Mouse (Mus musculus): ENCODE data around the gene Gm10226.
"Not testable (repeated sequence)": the region's sequence is repeated elsewhere in the genome, so short reads cannot be mapped to it uniquely, and the experiment has no call there.

The Gm10226 gene

GRCm38 (mm10) chr17:21691560-21691959 is at the start of gene Gm10226:
Gene Gm10226, plus strand, starts transcription at chr17:21691860.
- DNase-seq (ENCODE audit: extremely low spot score, low spot score) = no peak

- no peak for DNase-seq (ENCODE audit: extremely low spot score, low spot score)
Measured at GRCm38 (mm10) chr17:21648791-21649190, 42.9 kb upstream of the Gm10226 start.

GRCm38 (mm10) chr17:21649936-21650335 is 41.7 kb upstream of the Gm10226 start:
- no peak for DNase-seq (ENCODE audit: extremely low spot score, low spot score)

- peak; percentile 76 for DNase-seq (ENCODE audit: extremely low spot score, low spot score)
Measured at GRCm38 (mm10) chr17:21650364-21650907, 41.2 kb upstream of the Gm10226 start, which contains the start of gene Zfp983. Gene Zfp983, plus strand, starts transcription at chr17:21650624.

GRCm38 (mm10) chr17:21678826-21679225 is 12.8 kb upstream of the Gm10226 start:
- DNase-seq (ENCODE audit: extremely low spot score, low spot score) = not testable (repeated sequence)

GRCm38 (mm10) chr17:21679273-21680018 is 12.2 kb upstream of the Gm10226 start:
- DNase-seq (ENCODE audit: extremely low spot score, low spot score) = peak; percentile 75

GRCm38 (mm10) chr17:21680019-21680376 is 11.7 kb upstream of the Gm10226 start:
- DNase-seq (ENCODE audit: extremely low spot score, low spot score) = peak; percentile 59

GRCm38 (mm10) chr17:21693342-21693741 is 1.7 kb downstream of the Gm10226 start:
- no peak for DNase-seq (ENCODE audit: extremely low spot score, low spot score)

- DNase-seq (ENCODE audit: extremely low spot score, low spot score) = no peak
Measured at GRCm38 (mm10) chr17:21696073-21696472, 4.4 kb downstream of the Gm10226 start.

GRCm38 (mm10) chr17:21702281-21703240 is 10.9 kb downstream of the Gm10226 start:
- no peak for DNase-seq (ENCODE audit: extremely low spot score, low spot score)

GRCm38 (mm10) chr17:21703414-21703813 is 11.8 kb downstream of the Gm10226 start:
- DNase-seq (ENCODE audit: extremely low spot score, low spot score) = no peak

GRCm38 (mm10) chr17:21707343-21707996 is 15.8 kb downstream of the Gm10226 start, which contains the start of gene Zfp760:
Gene Zfp760, plus strand, starts transcription at chr17:21707741.
- DNase-seq (ENCODE audit: extremely low spot score, low spot score) = peak; percentile 81

GRCm38 (mm10) chr17:21708401-21708800 is 16.7 kb downstream of the Gm10226 start:
- no peak for DNase-seq (ENCODE audit: extremely low spot score, low spot score)

- not testable (repeated sequence) for DNase-seq (ENCODE audit: extremely low spot score, low spot score)
Measured at GRCm38 (mm10) chr17:21730495-21730894, 38.8 kb downstream of the Gm10226 start, which contains the start of gene Zfp229. Gene Zfp229, plus strand, starts transcription at chr17:21730795.

- DNase-seq (ENCODE audit: extremely low spot score, low spot score) = no peak
Measured at GRCm38 (mm10) chr17:21733049-21733448, 41.4 kb downstream of the Gm10226 start.

- DNase-seq (ENCODE audit: extremely low spot score, low spot score) = peak; percentile 84
Measured at GRCm38 (mm10) chr17:21733529-21734031, 41.9 kb downstream of the Gm10226 start.
